Mouse (Mus musculus) lung, postnatal 0 days (tissue): ENCODE results near the gene Palld.

Experiments used
- CTCF ChIP-seq: IDR thresholded peaks from 2 replicates; pipeline ENCODE4 v1.5.1; 2016; ENCODE audit warnings: antibody characterized with exemption, mild to moderate bottlenecking
- EP300 ChIP-seq: IDR thresholded peaks from 2 replicates; pipeline ENCODE4 v1.6.1; 2016; ENCODE audit warnings: antibody characterized with exemption, mild to moderate bottlenecking, control low read depth

- no peak for TF ChIP-seq CTCF
- peak; percentile 93 for TF ChIP-seq EP300
Measured at GRCm38 (mm10) chr8:61651955-61652354, 250.5 kb downstream of the Palld start.
